Mouse (Mus musculus) 416B (cell line): Measurements from ENCODE around the gene Ttll13.
A peak's percentile ranks its signal among the peaks of the same experiment; 100 is the strongest.

Experiments used
- DNase-seq: peaks from one replicate; pipeline ENCODE4 v3.0.0; 2011; ENCODE audit warnings: low read depth

The Ttll13 gene

DNA sequence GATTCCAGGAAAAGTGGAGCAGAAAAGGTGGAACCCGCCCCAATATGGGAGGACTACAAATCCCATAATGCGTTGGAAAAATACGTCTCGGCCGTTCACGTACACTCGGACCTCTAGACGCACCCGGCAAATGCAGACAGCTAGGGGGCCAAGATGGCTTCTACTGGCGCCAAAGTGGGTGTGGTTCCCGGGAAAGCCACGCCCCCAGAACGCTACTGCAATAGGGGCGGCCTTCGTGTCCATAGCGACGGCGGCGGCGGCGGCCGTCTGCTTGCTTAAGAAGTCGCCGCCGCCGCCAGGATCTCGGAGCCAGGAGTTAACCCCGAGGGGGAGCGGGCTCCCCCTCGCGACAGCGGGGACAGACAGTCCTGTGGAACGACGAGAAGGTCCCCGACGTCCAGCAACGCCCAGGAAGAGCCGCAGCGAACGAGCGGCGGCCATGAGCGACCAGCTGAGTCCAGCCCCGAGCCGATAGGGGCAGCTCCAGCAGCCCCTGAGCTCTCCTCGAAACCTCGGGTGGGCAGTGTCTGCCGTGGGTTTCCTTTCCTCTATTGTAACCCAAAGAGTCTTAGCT, at the start of gene Ttll13:
TSS of gene Ttll13 (plus strand) at position 229 of the 574 bp plus-strand sequence.
- peak; percentile 99 for DNase-seq

DNA sequence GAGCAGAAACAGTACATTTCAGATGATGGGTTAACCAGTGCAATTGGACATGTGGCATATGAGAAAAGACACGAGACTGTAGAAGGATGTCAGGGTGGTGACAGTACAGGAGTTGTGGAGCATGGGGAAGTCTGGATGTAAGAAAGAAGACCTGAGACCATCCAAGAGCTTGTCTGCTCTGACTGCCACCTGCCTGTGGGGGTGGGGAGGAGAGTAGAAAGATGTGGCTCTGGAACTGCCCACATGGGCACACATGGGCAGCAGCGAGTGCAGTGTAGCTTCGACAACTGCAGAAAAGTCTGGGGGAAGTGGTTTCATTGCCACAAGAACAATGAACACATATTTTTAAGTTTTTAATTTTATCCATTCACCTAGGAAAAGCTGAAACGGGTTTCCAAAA, 48.8 kb upstream of the Ttll13 start:
- peak; percentile 74 for DNase-seq

DNA sequence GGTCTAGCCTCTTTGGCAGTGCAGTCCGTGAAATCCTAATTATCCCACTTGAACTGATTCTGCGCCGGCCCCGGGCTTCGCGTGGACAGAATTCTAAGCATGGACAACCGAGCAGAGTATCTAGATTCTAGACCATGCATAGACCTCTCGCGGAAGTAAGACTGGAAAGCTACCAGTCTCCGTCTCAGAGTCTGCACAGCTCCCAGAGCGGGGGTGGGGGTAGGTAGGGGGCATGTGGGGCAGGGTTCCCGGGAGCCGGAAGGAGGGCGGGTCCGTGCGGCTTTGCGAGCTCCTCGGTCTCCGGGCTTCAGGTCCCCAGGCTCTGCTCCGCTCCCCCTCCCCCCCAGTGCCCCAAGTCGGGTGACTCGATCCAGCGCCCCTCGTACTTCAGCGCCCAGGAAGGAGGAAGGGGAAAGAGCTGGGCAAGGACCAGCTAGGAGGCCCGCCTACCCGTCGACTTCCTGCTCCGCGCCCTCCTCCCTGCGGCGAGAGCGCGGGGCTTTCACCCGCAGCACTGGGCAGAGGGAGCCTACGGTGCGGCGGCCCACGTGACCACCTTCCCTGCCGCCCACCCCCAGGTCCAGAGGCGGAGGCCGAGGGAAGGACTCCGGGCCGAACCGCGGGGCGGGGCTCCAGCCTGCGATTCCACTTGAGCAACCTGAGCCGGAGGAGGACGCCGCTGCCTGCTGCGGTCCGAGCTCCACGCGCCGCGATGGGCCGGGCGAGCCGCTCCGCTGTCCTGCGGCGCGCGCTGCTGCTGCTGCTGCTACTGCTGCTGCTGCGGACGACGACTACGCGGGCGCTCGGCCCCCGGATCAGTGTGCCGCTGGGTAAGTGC, 48.0 kb upstream of the Ttll13 start:
- peak; percentile 93 for DNase-seq

DNA sequence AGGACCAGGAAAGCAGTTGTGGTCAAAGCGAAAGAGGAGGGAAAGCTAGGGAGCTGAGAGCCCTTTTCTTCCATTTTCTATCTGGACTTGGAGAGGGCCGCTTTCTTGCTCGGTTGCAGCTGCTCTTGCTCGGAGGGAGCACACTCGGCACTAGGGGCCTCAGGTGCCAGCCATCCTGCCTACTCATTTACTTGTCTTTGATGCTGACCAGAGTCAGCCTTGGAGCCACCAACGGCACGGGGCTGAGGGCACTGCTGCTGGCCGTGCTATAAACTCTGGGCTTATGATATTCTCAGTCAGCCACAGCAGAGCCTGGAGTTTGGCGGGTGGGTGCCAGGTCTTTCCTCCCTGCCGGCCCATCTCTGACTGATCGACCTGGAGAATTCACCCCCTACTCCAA, 47.3 kb upstream of the Ttll13 start:
- no peak for DNase-seq

DNA sequence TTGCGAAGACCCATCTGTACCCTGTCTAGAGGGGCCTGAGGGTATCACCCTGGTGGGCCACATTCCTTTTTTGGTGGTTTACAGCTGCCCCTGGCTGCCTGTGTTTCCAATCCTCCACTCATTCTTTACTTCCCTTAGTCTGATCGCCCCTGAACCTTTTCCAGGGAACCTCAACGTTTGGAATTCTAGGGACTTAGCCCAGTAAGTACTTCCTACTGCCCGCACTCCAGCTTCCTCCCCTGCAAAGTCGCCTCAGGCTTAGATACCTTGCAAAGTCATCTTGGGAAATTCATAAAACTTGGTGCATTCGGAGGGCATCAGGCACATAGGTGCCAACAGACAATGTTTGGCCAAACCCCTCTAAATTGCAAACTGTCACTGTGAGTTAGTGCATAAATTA, 46.9 kb upstream of the Ttll13 start:
- DNase-seq = no peak

DNA sequence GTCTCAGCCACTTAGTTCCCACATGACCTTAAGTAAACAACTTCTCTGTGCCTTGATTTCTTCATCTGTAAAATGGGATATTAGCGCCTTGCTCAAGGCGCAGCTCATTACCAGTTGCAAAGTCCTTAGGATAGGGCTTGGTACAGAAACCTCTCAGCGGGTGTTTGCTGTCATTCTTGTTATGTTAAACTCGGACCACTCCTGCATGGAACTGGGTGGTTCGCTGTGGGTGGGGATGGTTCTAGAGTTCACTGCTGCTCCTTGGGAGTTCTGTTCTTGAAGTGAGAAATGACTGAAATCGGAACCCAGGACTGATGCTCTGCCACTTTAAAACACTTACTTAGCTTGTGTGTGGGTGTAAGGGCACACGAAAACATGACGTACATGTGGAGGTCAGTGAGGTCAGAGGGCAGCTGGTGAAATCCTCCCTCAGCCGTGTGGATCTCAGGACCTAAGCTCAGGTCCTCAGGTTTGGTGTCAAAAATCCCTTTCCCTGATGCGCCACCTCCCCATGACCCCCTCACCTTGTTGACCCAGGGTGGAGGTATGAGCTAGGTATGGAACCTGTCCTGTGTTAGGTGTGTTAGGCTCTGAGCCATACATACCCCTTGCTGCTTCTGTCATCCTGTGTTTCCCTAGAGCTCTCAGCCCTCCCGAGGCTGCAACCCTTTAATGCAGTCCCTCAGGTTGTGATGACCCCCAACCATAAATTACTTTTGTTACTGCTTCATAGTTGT, 46.2 kb upstream of the Ttll13 start:
- no peak for DNase-seq

DNA sequence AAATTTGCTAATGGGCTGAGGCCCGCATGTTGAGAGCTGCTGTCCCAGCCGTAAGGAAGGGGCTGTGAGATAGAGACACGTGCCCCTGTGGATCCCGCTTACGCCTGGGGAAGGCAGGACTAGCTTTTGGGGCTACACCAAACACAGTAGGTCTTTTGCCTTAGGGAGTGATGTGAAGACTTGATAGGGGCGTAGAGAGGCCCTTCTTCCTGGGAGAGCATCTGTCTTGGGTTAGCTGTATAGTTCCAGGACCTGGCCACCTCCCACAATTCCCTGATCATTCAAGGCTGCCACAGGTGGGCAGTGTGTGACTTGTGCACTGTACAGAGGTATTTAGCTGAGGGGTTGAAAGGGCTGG, 45.6 kb upstream of the Ttll13 start:
- no peak for DNase-seq

DNA sequence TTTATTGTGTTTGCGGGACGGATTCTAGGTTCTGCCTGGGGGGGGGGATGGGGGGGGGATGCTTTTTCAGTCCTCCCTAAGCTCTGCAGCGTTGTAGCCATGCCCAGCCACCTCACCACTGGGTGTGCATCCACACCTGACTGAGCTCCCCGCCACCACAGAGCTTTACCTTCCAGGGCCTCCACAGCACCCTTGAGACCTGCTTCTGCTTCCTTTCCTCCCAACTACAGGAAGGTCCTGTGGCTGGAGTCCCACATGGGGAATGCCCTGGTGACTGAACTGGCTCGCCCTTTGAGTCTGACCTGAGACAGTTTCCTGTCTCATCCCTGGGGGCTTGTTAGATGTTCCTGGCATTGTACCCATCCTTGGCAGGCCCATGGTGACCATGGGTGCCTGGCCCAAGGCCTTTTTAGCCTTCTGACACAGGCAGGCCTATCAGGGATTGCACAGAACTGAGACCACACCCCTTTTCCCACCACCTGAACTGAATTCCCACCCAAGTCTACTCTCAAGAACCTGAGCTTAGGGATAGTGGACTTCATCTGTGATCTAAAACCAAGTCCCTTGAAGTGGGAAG, 45.1 kb upstream of the Ttll13 start:
- DNase-seq = no peak

DNA sequence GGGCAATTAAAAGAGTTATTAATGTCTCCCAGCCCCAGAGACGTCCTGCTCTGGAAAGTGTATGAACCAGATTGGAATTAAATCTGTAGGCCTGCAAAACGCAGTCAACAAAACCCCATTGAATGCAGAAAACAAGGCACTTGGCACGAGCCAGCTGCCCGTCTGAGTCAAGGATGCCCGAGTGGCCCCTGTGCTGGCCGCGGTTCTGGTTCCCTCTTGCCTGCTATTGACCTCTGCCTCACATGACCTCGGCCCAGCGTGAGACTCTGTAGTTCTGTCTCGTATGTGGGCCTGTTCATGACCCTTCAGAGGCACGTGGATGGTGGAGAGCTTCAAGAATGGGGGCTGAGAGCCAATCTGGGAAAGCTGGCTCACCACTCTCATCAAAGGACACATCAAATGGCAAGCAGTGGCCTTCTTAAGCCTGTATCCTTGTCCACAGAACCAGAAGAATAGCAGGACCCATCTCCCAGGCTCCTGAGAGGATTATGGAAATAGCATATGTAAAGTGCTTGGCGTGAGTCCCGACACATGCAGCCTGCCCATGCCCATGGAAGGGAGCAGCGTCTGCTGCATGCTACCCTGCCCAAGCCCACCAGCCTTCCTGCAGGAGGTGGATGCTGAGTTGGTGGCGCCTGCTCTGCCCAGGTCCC, 44.2 kb upstream of the Ttll13 start:
- no peak for DNase-seq

DNA sequence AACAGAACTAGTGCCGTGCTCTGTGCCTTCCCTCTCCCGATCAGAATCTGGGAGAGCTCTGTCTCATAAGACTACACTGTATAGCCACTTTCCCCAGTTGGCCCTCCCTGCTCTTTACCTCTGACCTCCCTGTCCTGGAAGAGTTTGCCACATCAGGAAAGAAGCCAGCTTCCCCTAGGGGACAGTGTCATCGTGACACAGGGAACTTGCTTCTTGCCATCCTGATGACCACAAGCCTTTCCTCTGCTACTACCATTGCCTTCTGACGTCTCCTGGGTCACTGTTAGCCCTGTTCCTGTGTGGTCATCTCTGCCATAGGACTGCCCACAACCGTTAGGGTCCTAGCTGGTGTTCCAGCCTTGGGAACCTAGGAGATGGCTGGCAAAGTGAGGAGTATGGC, 43.2 kb upstream of the Ttll13 start:
- DNase-seq = peak; percentile 71

DNA sequence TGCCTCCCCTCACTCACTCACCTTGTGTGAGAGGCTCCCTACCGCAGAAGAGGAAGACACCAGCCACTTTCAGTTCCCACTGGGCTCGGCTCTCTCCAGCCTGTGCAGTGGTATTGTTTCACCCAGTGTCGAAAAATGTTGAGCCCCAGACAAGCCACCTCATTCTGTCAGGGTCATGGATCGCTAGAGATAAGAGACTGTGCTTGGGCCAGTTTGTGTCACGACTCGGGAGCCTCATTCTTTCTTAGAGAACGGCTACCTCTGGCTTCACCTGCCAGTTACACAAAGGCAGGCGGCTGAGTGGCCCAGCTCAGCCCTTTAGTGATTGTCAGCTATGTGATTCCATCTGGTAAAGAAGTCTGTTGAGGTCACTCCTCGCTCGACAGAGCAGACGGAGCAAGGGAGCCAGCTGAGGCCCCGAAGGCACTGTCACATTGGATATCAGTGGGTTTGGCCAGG, 42.5 kb upstream of the Ttll13 start:
- no peak for DNase-seq

DNA sequence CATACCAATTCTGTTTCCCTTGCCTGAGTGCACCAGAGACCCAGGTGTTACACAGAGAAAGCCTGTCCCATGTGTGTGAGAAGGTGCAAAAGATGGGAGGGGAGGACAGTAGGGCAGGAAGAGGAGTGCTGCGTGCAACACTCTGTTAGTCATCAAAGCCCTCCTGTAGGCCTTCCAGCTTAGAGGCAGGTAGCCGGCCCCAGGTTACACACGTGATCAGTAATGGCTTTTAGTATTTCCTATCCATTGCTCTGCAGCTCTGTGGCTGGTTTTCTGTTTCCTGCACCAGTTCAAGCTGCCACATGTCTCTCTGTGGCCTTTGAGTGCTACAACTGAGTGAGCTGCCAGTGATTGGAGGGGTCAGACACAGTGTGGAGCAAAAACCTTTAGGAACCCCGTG, 41.8 kb upstream of the Ttll13 start:
- DNase-seq = peak; percentile 42

DNA sequence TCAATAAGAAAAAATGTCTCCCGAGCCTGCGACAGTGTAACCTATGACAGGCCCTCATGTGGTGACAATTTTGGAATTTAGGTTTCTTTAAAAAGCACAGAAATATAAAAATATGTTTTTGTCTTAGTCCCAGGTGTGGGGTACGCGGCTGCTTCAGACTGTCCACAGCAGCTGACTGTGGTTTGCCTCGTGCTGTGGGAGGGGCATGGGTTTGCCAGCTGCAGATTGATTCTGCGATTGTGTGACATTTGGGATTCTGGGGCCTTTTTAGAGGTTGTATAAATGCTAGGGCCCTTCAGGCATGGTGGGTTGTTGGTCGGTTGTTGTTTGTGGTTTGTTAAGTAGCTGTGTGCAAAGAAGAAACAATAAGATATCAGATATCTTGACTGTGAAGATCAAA, 41.2 kb upstream of the Ttll13 start:
- DNase-seq = no peak

DNA sequence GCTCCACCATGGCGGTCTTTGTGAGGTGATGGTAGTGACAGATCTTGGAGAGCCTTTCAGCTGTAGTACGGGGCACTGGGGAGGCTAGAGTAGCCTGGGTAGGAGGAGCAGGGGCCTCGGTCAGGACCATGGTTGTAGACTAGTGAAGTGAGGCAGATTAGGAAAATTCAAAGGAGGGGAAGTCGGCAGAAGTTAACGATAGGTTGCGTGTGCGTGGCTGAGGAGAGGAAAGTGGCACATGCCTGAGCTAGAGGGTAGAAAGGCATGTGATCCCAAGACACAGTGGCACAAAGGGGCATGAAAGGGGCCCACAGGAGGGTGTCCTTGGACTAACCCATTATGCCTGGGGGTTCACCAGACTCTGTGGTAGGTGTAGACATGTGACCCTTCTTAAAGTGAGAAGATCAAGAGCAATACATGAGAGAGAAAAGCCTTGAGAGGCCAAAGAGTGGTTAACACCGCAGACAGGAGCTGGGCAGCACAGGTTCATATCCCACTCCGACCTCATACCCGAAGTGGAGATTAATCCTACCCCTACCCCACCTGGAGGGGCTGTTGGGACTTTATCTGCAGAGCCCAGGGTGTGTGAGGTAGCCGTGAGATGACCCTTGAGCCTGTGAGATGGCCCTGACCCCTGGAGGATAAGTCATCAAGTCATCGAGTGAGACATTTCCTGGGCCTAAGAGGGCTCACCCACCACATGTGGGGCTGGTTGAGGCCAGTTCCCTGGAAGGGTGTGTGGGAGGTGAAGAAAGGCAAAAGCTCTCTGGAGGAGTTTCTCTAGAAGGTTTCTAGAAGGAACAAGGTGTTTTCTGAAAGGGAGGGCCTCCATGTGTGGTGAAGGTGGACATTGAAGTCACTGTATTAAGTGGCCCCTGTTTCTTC, 40.2 kb upstream of the Ttll13 start:
- no peak for DNase-seq

DNA sequence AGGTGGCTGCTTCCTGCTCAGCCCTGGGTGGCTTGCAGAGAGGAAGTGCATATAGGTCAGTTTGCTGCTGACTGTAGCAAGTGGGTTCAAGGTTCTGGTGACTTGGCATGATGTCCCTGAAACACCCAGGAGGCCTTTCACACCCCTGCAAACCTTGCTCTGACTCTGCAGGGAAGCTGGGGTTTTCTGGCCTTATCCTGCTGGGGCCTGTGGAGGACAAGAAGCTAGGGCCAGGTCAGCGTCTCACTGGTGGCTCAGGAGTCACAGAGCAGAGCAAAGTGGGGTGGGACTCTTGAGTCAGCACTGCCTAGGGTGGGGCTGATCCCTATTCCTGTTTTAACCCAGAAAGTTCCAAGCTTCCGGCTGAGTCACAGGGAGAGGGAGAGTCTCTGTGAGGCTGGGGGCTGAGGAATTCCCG, 38.9 kb upstream of the Ttll13 start:
- DNase-seq = peak; percentile 69

DNA sequence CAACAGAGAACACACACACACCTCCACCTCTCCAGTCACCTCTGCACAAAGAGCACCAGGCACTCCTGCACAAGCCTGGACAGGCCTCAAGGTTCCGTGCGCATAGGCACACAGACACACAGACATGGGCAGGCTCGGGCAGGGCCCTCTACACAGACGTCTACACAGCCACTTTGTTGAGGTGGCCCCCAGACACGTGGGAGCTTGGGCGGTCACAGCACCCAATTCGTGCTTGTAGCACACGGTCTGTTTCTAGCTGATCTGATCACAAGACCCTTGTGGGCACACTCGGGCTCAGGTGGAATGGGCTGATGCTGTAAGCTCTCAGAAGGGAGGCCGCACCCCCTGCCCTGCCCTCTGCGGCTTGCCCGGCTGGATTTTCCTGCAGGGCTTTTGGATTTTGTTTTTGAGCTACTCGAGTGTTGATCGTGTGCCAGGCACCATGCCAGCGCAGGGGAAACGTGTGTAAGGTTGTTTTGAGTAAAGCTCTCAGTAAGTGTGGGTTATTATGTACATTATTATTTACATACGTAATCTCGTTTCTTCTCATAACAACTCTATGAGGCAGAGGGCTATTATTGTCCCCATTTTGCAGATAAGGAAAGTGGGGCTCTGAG, 38.0 kb upstream of the Ttll13 start:
- no peak for DNase-seq

DNA sequence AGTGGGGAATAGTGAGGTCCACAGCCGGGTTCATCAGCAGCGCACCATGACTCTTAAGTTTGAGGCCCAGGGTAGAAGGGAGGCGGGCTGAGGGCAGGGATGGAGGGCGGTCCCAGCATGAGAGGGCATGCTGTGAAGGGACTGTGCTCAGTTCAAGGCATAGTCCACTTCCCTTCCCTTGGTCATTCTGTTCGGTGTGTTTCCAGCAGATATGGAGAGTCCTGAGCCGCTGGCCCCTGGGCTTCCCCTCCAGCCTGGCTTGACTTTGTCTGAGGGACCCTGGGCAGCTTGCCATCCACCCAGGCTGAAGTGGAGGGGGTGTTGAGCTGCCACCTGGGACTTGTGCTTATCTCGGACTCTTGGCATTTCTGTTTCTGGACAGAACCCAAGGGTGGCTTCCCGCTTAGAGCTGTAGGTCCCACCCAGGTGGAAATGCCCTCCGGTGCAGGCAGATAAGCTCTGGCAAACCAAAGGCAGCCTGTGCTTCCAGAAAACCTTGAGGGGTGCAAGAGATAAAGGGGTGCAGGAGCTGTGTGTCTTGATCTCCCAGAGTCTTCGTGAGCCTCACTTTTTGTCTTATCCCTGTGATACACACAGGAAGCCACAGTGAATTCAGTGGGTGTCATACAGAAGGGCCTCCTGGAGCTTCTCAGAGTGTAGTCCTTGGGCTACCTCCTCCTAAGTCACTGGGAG, 37.3 kb upstream of the Ttll13 start:
- peak; percentile 96 for DNase-seq

DNA sequence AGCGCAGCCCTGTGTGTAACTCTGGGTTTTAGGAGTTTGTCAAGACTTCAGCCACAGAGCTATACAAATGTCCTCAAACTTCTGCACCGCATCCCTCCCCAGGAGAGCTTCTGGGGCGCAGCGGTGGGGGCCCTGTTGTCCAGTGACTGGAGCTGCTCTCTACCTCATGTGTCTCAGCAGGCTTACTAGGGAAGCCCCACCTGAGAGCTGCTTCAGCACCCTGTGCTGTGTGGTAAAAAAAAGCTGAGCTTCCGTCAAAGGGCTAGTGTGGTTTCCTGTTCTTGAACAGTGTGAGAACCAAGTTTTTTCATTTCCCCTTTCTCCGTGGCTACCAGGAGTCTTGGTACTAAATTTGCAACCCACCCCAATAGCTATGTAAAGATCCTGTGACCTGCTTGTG, 36.5 kb upstream of the Ttll13 start:
- peak; percentile 92 for DNase-seq

DNA sequence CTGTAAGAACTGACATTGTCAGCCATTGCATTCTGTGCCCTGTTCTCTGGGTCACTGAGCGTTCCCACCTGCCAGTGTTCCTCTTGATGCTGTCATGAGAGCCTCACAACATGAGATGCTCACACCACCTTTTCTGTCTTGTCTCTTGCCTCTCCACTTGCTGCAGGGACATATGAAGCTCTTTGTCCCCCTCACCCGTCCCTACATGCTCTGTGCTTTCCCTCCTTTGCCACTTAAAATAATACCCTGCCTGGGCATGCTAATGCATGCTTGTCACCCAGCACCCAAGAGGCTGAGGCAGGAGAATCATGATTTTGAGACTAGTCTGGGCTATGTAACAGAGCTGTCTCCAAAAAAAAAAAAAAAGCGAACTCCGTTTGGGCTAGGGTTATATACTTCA, 35.2 kb upstream of the Ttll13 start:
- no peak for DNase-seq

DNA sequence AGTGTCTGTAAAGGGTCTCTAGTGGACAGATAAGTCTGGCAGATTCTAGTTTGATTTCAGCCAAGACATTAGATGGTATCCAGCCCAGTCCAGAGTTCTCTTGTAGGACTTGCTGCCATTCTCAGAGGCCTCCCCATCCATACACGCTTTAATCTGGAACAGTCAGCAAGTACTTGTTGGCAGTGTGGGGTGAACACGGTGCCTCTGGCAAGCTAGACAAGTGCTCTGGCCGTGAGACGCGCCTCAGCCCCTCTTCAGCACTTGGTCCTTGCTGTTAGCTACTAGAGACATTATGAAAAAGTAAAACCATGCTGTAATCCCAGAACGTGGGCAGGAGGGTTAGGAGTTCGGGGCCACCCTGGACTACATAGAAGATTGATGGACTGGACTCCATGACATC, 32.6 kb upstream of the Ttll13 start:
- DNase-seq = no peak
